Mouse (Mus musculus): Measurements from ENCODE around the gene Xkr8.

Gene Xkr8

GRCm38 (mm10) chr4:132735894-132736293, 3.5 kb upstream of the Xkr8 start:
- DNase-seq (ENCODE audit: low spot score) = no peak

DNA sequence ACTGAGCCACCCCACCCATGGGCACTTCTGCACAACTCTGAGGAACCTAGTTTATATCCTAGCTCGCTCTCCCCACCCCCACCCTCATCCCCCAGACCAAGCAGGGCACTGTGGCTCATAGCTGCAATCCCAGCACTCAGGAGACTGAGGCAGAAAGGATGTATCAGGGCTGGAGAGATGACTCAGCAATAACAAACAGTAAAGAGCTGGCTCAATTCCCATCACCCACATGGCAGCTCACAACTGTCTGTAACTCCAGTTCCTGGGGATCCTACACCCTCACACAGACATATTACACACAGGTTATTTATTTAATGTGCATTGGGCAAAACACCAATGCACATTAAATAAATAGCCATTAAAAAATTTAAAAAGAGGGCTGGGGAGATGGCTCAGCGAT, 3.0 kb upstream of the Xkr8 start:
- no peak for DNase-seq (ENCODE audit: low spot score)

GRCm38 (mm10) chr4:132734766-132735165, 2.4 kb upstream of the Xkr8 start:
- DNase-seq (ENCODE audit: low spot score) = no peak

GRCm38 (mm10) chr4:132733071-132733770, 875 bp upstream of the Xkr8 start:
- DNase-seq (ENCODE audit: low spot score) = no peak

DNA sequence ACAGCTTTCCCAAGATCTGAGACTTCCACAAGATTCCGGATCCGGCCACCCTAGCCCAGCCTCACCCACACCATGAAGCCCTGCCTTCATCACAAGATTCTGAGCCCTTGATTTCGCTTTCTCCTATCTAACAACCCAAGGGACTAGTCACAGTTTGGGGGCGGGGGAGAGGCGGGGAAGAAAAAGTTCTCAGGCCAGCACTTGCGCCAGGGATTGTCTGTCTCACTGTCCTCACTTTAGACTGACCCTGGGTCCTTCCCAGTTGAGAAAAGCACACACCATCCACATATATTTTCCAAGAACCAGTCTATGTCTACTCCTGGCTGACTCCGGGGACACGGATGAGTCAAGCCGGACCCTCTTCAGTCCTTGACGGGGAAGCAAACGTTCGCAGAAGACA, 730 bp downstream of the Xkr8 start:
- no peak for DNase-seq (ENCODE audit: low spot score)

DNA sequence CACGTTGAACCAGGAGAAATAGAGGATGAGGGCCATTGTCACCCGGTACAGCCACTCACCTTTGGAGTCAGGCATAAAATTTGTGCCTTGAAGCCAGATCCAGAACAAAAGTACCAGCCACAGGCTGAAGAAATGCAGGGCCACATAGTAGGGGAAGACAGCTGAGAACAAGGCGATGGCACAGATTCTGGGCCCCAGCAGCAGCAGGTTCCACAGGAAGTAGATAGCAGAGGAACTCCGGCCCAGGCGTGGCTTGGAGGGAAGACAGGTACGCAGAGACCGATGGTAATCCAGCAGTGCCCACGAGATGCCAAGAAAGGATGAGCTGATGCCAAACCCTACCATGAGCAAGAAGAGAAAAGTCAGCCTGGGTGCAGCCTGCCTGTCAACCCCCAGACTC, 4.1 kb downstream of the Xkr8 start:
- DNase-seq (ENCODE audit: low spot score) = no peak

DNA sequence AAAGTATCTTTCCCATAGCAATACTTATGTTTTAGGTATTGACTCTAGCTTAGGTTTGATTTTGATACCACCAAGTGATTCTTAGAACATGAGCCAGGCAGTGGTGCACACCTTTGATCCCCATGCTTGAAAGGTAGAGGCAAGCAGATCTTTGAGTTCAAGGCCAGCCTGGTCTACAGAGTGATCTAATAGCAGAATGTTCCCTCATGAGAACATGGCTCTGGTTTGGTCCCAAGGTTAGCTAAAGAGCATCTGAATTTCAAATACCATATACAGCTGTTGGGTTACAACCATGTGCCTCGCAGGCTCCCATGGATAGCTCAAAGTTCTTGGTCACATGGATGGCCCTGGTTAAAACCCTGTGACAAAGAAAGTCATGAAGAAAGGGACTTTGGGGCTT, 14.1 kb downstream of the Xkr8 start:
- DNase-seq (ENCODE audit: low spot score) = no peak

DNA sequence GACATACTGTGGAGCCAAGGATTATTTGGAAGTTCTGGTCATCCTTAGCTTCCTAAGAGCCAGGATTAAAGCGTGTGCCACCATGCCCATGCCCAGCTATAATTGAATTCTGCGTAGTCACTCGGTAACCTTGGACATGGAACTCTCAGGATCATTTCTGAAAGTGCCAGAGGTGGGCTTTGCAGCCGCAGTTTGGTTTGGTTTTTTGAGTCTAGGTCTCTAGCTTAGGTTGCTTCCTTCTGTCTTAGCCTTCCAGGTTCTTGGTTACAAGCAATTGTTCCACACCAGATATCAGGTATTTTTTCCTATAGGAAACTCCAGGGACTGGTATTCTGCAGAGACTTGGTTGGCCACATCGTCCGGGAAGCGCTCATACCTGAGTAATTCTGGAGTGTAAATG, 19.2 kb downstream of the Xkr8 start:
- DNase-seq (ENCODE audit: low spot score) = no peak

- DNase-seq (ENCODE audit: low spot score) = no peak
Observed at GRCm38 (mm10) chr4:132706885-132707284, 25.5 kb downstream of the Xkr8 start.

- no peak for DNase-seq (ENCODE audit: low spot score)
Observed at GRCm38 (mm10) chr4:132702076-132702475, 30.3 kb downstream of the Xkr8 start.

DNA sequence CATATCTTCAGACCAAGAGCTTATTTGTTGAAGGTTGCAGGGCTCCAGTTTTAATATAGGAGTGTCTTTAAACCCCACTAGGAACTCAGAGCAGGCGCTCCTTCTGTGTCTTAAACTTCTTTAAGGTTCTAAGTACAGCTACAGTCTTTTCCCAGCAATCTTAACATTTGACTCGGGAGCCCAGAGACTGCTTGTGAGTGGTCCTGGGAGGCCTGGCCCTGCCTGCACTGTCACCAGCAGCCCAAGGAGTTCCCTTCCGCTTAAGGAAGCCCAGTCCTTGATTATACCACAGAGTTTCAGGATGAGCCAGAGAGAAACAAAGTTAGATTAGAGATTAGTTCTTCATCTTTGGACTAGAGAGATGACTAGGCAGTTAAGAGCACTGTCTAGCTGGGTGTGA, 39.0 kb downstream of the Xkr8 start:
- no peak for DNase-seq (ENCODE audit: low spot score)

- no peak for DNase-seq (ENCODE audit: low spot score)
Observed at GRCm38 (mm10) chr4:132689634-132690033, 42.7 kb downstream of the Xkr8 start.

GRCm38 (mm10) chr4:132676771-132677539, 55.4 kb downstream of the Xkr8 start:
- DNase-seq (ENCODE audit: low spot score) = no peak
